Mouse (Mus musculus) frontal cortex, postnatal 10 days (tissue): ENCODE results near the gene Vgll4.

Experiments used
- DNase-seq, 2 experiments: peaks; one replicate each; pipeline ENCODE4 v3.0.0; 2022; ENCODE audit warnings: low spot score in 2 of 2, mixed read lengths in 1 of 2

Vgll4 gene

GRCm38 (mm10) chr6:114918994-114919393 is 50.8 kb downstream of the Vgll4 start:
- no peak for DNase-seq

- no peak for DNase-seq
These were observed 51.8 kb downstream of the Vgll4 start for GRCm38 (mm10) chr6:114917770-114918635.

GRCm38 (mm10) chr6:114917129-114917528 is 52.7 kb downstream of the Vgll4 start:
- DNase-seq, result no peak

GRCm38 (mm10) chr6:114916715-114916992 is 53.1 kb downstream of the Vgll4 start:
- DNase-seq, result no peak

- DNase-seq, result no peak
These were observed 53.7 kb downstream of the Vgll4 start for GRCm38 (mm10) chr6:114915915-114916714.

GRCm38 (mm10) chr6:114914041-114914716 is 55.6 kb downstream of the Vgll4 start:
- DNase-seq, result no peak

GRCm38 (mm10) chr6:114913142-114913541 is 56.7 kb downstream of the Vgll4 start:
- no peak for DNase-seq

- no peak for DNase-seq
These were observed 58.3 kb downstream of the Vgll4 start for GRCm38 (mm10) chr6:114911540-114911939.

GRCm38 (mm10) chr6:114909801-114910200 is 60.0 kb downstream of the Vgll4 start:
- no peak for DNase-seq

GRCm38 (mm10) chr6:114907459-114907858 is 62.3 kb downstream of the Vgll4 start:
- no peak for DNase-seq

GRCm38 (mm10) chr6:114906209-114906608 is 63.6 kb downstream of the Vgll4 start:
- DNase-seq, result no peak

GRCm38 (mm10) chr6:114905253-114906028 is 64.4 kb downstream of the Vgll4 start:
- no peak for DNase-seq

- DNase-seq, result no peak
These were observed 65.0 kb downstream of the Vgll4 start for GRCm38 (mm10) chr6:114904818-114905217.

GRCm38 (mm10) chr6:114904233-114904632 is 65.6 kb downstream of the Vgll4 start:
- DNase-seq, result no peak

GRCm38 (mm10) chr6:114901921-114902320 is 67.9 kb downstream of the Vgll4 start:
- DNase-seq, result no peak

- DNase-seq, result no peak
These were observed 68.4 kb downstream of the Vgll4 start for GRCm38 (mm10) chr6:114901321-114901824.

GRCm38 (mm10) chr6:114900194-114900593 is 69.6 kb downstream of the Vgll4 start:
- no peak for DNase-seq

GRCm38 (mm10) chr6:114899652-114900051 is 70.1 kb downstream of the Vgll4 start:
- no peak for DNase-seq

- DNase-seq, result no peak
These were observed 70.8 kb downstream of the Vgll4 start for GRCm38 (mm10) chr6:114898949-114899348.

- DNase-seq, result no peak
These were observed 73.5 kb downstream of the Vgll4 start for GRCm38 (mm10) chr6:114896281-114896680.

GRCm38 (mm10) chr6:114895191-114895590 is 74.6 kb downstream of the Vgll4 start:
- no peak for DNase-seq
